Mouse (Mus musculus): ENCODE data around the gene Gse1.
A peak's percentile ranks its signal among the peaks of the same experiment; 100 is the strongest.

Gse1 gene

DNA sequence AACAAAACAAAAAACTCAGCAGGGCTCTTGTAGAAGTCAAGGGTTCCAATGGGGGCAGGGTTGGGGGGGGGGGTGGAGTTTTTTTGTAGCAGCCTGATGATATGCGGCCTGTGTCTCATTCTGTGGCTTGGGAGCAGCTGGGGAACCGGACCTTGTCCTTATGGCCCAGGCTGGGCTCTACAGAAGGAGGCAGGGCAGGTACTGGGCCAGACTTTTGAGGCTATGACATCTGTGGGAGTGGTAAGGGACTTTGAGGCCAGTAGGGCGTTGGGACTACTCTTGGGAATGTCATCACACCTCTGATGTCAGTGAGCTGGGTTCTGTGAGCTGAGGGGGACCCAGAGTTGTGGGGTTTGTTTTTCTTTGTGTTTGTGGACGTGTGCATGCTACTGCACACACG, 267.2 kb downstream of the Gse1 start:
- no peak for DNase-seq (ENCODE audit: low read depth, low spot score)

DNA sequence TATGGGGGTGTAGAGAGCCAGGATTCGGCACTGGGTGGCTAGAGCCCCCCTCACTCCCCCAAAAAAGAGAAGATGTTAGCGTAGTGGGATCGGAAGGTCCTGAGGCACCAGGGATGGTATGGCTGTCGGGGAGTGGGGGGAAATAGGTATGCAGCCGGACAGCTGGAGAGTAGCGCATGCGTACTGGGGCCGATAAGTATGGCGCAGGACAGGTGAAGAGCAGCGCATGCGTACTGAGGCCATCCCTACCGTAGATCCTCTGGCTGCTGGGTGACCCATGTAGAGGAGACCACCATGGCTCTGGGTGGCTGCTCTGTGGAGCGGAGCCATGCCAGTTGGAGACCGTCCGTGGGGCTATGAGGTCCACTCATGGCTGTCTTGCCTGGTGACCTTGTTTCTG, 268.2 kb downstream of the Gse1 start:
- no peak for DNase-seq (ENCODE audit: low read depth, low spot score)

DNA sequence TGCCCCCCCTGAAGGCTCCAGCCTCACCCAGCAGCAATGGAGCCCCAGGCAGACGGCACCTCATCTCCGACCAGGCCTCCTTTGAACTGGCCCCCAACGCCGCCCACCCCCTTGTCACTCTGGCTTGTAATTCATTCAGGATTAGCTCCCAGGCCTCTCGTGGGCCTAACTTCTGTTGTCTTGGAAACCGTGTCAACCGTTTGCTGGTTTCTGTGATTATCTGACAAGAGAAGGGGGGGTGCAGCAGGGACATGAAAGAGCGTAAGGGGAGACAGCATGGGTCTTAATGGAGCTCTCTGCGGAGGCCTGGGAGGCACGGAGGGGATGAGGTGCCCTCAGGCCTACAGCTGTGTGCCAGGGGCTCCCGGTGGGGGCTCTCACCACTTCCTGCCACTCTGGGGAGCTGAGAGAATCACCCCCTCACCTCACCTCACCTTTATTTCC, 269.3 kb downstream of the Gse1 start:
- DNase-seq (ENCODE audit: low read depth, low spot score) = no peak

DNA sequence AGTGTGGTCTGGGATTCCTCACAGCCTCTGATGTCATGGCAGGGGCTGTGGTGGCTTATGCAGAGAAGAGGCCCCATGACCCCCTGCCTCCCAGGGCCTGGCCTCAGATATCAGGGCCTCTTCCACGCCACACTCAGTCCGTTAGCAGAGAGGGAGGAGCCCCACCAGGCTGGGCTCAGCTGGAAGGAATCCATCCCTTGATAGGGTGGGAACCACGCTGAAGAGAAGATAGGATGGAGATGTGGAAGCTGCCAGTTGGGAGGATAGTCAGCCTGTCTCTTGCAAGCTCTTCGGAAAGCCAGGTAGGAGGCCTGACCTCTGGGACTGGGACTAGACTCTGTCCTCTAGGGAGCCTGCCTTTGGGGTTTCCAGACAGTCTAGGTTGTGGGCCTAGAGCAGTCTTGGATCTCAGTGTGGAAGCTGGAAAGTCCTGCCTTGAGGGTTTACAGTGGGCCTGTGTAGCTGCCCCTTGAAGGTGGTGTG, 270.1 kb downstream of the Gse1 start:
- DNase-seq (ENCODE audit: low read depth, low spot score) = no peak

DNA sequence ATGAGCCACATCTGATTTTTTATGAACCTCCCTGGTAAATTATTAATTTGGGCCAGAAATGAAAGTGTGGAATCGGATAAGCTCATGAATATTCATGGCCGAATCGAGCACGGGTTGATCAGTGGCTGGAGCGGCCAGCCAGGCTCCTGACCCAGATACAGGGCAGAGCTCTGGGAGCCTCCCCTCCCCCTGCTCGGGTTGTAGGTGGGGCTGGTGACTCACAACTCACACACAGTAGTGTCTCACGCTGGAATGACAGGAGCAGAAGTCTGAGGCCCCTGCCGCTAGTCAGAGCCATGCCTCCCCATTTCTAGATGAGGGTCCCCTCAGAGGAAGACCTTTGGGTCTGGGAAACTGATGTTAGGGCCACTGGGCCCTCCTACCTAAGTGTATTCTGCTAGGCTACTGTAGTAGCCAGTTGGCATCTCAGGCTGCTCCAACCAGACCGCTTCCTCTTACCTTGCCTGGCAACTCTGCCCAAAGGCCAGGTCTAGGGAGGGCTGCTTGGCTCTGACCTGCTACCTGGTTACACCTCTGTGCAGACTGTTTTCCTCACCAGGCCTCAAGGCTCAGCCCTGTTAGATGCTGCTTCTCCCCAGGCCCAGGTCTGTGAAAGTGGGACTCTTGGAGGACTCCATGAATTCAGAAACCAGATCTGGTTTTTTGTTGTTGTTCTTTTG, 270.8 kb downstream of the Gse1 start:
- DNase-seq (ENCODE audit: low read depth, low spot score) = peak; percentile 92

DNA sequence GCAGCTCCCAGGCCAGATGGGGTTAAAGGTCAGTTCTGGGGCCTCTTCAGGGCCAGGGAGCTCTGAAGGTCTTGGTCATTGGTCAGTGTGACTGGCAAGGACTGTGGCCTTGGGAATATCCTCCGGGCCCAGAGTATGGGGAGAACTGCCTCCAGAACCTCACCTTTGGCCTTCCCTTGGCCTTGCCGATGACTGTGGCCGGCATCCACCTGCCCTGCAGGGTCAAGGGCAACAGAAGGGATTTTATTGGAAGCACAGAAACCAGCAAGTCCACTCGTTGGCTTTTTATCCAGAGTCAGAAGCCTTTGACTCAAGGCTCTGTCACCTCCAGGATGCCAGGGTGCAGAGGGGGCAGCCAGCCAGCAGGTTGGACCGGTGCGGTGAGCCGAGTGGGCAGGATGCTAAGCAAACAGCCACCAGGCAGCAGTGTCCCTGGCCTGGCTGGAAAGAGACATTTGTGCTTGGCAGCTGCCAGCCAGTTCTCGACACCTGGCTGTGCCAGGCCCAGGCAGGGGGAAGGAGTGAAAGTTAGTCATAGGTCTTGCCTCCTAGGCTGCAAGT, 272.5 kb downstream of the Gse1 start:
- DNase-seq (ENCODE audit: low read depth, low spot score) = no peak

DNA sequence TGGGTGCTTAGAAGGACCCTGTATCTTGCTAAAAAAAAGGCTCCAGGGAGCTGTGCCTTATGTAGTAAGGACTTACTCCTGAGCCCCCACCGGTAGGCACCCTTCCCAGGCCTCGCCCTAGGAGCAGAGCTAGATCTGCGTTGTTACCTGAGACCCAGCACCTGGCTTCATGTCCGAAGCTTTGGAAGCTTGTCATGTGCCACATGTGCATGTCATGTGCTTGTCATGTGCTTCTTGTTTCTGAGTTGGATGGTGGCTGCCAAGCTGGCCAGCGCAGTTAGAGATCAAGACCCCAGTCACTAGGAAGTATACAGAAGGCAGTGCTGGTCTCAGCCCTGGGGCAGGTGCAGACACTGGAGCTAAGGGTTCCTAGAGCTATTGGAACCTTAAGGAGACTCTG, 273.2 kb downstream of the Gse1 start:
- no peak for DNase-seq (ENCODE audit: low read depth, low spot score)

DNA sequence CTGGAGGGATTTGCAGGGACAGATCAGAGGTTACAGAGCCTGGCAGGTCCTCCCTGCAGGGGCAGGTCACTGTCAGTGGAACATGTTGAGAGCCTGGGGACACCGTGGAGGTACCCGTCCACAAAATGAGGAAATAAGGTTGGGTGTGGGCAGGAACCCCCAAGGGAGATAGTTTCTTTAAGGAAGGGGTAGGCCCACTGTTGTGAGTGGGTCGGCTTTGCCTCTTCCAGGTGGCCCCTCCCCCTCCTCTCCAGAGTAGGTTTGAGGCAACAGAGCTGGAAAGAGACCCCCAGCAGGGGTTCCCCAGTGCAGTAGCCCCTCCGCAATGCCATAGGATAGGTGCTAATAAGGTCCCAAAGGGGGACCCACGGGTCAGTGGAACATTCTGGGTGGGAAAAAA, 274.2 kb downstream of the Gse1 start:
- no peak for DNase-seq (ENCODE audit: low read depth, low spot score)

DNA sequence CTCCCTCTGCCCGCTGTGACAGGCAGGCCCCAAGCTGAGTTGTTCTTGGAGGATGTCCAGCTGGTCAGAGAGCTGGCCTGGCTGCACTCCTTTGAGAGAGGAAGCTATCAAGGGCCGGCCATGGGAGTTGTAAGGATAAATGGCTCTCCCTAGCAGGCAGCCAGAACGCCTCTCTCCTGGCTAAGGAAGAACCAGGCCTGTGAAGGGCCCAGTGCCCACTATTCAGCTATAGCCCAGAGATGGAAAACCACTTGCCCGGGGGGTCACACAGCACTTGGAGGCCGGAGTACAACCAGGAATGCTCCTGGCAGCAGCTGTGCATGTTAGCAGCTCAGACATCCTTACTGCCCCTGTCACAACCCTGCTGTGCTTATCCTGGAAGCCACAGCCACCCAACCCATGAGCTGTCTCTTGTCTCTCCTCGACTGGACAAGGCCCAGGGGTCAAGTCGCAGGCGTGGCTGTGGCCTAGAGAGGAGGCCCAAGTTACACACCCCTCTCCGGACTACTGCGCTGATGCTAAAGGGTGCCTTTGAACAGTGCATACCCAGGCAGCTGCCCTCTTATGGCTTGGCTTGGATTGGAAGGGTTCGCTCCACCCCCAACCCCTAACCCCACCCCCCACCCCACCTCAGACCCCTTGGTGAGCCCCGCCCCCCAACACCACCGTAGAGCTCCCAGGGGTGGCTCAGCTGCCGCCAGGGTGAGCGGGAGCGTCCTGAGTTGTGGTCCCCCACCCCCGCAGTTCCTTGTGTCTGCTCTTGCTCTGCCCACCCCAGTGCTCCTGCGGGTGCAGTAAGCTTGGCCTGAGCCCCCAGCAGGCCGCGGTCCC, 276.2 kb downstream of the Gse1 start:
- peak; percentile 90 for DNase-seq (ENCODE audit: low read depth, low spot score)

DNA sequence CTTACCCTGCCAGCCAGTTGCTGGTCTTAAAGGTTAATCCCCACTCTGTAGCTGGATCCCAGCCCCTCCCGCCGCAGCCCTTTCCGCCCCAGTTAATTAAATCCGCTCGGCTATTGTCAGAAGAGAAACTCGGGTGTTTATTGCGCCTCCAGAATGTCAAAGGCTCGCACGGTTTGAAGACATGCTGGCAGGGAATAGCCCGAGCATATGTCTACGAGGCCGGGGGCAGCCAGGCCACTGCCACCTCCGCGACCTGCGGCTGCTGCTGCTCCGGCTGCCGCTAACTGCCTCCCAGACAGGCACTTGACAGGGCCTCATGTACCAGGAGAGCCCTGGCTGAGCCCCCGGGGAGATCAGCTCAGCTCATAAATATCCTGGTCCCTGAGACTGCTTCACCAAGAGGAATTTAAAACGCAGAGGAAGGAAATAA, 276.8 kb downstream of the Gse1 start:
- DNase-seq (ENCODE audit: low read depth, low spot score) = peak; percentile 93

DNA sequence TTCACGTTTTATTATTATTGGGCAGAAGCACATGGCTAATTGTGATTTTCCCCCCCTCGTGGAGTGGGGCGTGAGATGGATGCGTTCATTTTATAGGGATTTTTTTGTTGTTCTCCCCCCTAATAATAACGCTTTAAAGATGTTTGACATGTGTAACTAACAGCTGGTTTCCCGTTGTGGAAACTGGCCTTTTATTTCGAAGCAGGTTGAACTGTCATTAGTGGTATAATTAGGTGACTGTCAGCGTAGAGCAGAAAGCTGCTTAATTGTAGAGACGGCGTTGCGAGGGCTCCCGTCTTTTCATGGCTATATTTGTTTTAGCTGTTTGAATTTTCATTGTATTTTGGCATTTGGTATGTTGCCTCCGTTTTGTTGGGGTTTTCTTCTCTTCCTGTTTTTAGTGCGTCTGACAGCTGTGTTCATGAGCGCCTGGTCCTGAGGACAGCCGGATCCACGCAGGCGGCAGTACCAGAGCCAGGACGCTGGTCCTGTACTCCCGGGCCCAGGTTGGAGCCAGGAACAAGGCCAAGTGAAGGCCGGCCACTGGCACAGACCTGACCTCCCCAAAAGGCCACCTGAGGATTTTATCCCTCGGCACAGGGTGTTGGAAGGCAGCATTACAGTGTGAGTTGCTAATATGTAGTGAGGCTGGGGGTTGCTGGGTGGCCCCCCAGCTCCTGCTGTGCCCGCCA, 277.5 kb downstream of the Gse1 start:
- peak; percentile 63 for DNase-seq (ENCODE audit: low read depth, low spot score)

DNA sequence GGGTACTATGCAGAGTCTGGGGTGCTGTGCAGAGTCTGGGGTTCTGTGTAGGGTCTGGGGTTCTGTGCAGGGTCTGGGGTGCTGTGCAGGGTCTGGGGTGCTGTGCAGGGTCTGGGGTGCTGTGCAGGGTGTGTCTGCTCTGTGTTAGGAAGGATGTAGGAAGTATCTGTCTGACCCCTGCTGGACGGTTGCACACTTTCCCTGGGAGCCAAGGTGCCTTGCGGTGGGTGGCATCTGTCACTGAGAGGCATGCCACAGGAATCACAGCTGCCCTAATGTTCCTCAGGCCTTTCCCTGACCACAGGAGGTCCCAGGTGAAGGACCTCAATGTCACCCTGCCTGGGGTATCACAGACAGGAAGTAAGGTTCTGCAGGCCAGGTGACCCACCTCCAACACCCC, 278.3 kb downstream of the Gse1 start:
- no peak for DNase-seq (ENCODE audit: low read depth, low spot score)

DNA sequence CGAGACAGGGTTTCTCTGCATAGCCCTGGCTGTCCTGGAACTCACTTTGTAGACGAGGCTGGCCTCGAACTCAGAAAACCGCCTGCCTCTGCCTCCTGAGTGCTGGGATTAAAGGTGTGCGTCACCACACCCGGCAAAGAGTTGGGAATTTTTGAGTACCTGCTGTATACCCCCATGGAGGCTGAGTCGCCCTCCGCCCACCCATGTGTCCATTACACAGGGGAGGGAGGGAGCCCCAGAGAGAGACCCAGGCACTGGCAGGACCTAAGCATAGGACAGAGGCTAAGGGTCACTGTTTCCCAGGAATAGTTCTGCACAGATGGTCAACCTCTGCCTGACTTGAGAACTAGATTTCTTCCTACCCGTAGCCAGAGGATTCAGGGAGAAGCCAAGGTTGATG, 279.0 kb downstream of the Gse1 start:
- DNase-seq (ENCODE audit: low read depth, low spot score) = no peak

DNA sequence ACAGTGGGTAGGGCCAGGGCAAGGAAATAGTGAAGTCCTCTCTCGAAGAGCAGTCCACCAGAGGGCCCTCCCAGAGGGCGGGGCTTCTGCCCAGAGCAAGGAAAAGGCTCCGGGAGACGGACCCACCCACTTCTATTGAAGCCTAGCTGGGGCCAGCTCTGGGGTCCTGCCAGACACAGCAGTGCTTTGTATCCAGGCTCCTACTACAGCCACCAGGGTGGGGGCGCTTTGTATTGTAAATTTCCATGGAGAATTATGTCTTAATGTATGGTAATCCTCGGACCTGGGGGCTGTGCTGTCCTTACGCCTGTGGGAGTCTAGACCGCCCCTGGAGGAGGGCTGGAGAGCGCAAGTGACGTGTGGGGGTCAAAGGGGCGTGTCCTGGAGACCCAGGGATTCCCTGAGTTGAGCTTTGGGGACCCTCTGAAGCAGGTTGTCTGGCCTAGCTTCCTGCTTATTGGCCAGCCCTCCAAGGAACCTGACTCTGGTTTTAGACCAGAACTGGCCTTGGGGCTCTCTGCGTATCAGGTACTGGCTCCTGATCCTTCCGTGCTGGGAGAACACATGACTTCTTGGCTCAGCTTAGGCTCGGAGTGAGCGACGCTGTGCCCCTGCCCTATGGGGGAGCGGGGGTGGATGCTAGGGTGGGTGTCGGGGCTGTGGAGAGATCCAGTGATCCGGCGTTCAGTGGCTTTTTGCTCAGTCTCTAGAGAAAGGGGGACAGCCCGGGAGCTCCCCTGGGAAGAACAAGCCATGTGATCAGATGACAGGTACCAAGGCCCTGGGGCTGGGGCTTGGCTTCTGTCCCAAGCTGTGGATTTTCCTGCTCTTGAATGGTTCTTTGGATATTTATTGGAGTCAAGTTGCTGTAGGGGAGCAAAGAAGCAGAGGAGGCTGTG, 281.1 kb downstream of the Gse1 start:
- no peak for DNase-seq (ENCODE audit: low read depth, low spot score)

DNA sequence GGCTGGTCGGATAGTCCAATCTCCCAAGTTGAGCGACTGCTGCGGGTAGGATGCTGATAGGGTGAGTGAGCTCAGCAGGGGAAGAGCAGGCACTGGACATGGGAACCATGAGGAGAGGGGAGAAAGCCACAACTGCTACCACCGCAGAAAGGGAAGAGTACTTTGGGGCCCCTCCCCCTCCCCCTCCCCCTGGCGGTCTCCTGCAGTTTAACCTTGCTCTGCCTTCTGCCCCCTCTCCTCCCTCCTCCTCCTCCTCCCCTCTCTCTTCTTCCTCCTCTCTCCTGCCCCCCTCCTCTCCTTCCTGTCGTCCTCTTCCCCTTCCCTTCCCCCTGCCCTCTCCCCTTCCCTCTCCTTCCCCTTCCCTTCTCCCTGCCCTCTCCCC, 281.8 kb downstream of the Gse1 start:
- DNase-seq (ENCODE audit: low read depth, low spot score) = no peak

DNA sequence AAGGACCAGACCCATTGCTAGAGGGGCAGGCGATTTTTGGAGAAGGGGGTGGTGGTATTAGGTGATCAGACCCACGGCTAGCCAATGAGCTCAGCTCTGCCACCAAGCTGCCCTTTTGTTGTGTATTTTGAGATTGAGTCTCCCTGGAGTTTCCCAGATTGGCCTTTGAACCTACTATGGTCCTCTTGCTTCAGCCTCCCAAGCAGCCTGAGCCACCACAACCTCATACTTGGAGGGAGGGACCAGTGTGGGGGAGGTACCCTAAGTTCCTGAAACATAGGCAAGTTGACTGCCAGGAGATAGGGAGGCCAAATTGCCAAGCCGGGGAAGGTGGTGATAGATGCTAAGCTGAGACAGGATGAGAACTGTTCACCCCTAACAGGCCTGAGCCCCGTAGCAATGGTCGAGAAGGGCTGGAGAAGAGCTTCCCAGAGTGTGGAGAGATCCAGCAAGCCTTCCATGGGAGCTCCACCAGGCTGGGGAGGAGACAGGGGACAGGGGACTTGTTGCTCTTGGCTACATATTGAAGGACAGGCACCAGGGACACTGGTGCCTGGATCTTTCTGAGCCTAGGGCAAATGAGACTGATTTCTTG, 282.7 kb downstream of the Gse1 start:
- DNase-seq (ENCODE audit: low read depth, low spot score) = no peak

DNA sequence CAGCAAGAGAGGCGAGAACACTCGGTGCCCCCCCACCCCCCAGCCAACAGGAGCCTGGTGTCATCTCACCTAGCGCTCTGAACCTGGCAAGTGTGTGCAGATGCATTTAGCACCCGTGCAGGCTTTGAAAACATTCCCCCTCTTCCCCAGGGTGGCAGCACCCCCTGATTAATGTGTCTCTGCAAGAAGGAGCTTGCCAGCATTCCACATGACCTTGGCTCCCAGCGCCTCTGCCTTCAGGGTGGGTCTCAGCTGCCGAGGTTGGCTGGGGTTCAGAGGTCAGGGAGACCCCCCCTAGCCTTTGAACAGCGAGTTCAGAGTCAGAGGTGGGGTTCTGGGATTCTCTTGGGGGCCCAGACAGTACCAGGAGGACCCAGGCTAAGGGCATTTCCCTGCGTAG, 283.5 kb downstream of the Gse1 start:
- DNase-seq (ENCODE audit: low read depth, low spot score) = no peak

DNA sequence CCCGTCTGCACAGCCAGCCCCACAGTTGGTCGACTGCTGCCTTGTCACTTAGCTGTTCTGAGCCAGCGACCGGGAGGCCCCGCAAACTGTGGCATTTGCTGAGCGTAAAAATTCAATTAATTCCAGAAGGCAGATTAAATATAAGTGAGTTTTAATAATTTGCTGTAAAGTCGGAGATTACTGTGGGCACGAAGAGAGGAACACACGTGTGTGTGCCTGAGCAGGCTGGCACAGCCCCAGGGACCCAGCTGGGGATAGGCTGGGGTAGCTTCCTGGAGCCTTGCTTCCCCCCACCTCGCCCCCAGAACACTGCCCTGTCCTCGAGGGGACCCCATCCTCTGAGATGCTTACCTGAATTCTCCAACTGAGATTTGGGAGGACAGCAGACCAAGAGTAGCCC, 284.1 kb downstream of the Gse1 start:
- DNase-seq (ENCODE audit: low read depth, low spot score) = no peak

DNA sequence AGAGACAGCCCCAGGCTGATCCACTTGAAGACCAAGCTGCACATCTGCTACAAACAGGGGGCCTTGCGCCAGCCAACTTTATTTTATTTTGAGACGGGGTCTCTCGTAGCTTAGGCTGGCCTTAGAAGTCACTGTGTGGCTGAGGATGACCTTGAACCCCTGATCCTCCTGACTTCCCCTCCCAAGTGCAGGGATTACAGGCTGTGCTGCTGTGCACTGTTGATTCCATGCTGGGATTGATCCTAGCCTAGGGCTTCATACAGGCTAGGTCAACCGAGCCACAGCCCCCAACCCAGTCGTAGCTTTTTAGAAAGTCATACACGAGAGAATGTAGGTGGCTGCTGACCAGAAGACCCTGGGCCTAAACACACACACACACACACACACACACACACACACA, 284.9 kb downstream of the Gse1 start:
- no peak for DNase-seq (ENCODE audit: low read depth, low spot score)

DNA sequence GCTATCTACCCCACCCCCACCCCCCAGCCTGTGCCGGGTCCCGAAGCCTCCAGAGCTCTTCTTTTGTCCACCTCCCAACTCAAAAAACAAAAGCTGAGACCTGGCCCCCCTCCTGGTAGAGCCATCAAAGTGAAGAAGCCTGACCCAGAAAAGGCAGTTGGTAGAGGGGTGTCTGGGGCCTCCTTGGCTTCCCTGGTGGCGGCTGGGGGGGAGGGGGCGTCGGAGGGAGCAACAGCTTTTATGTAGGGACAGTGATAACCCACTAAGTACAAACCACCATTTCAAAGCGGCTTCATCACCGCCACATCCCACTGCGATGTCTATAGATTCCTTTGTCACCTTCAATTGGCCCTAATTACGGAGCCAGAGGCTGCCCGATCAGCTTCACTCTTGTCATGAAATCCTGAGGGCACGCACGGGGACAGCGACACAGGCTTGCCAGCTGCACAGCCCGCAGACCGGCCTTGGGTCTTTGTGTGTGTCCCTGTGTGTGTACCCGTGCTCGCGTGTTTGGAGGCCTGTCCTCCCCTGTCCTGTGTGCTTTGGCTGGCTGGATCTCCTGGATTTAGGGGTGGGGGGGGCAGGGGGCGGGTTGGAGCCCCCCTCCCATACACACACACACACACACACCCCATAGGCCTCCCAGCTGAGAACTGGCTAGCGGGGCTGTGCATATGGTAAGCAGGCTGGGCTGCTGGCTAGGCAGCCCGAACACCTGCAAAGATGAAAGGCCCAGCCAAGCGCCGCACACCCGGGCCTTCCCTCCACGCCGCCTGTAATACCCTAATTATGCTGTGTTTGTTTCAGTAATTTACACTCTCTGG, 285.6 kb downstream of the Gse1 start:
- DNase-seq (ENCODE audit: low read depth, low spot score) = peak; percentile 65
